Mouse (Mus musculus): ENCODE results near the gene Spopl.

GRCm38 (mm10) chr2:23620128-23620527 lies 48.2 kb upstream of the Spopl start:
- TF ChIP-seq POLR2A (IDR thresholded peaks at IDR 0.05; ENCODE audit: borderline replicate concordance, extremely low read depth, low read depth, low read length), result no peak
- no peak for TF ChIP-seq CTCF (IDR thresholded peaks at IDR 0.05; ENCODE audit: insufficient read depth, low read length)

All from lung, adult 2 months (tissue).